Mouse (Mus musculus) thymus, postnatal 10 days (tissue): Measurements from ENCODE around the gene Asb2.

Experiments
- DNase-seq, 2 experiments: peaks; one replicate each; pipeline ENCODE4 v3.0.0; 2021; ENCODE audit warnings: low spot score in 2 of 2

Gene Asb2

DNA sequence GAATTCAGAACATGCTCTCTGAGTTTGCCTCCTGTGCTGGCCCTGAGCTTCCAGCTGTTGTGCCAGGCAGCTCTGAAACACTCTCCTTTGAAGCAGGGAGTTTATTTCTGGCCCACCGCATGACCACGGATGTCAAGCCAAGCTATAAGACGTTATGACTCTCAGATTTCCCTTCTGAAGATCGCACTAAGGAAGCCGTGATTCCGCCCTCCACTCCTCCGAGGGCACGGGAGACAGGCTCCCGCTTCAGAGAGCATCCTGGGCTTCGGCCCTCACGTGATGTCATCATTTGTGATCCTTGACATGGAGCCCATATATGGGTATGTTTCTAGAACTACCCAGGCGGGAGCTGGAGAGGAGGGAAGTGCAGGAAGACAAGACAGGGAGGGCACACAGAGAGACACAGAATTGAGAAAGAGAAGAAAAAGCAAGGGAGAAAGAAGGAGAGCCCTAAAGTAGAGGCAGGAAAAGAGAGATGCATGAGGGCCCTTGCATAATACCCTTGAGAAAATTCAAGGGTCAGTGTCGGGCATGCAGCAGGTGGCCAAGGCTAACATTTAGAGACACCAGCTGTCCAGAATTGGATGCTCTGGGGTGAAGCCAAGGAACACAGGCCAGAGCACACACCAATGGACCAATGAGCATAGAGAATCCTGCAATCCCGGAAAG lies at the start of gene Asb2:
Gene Asb2 (minus strand): TSS at position 256 of the 669 bp plus-strand sequence.
- DNase-seq: no peak

DNA sequence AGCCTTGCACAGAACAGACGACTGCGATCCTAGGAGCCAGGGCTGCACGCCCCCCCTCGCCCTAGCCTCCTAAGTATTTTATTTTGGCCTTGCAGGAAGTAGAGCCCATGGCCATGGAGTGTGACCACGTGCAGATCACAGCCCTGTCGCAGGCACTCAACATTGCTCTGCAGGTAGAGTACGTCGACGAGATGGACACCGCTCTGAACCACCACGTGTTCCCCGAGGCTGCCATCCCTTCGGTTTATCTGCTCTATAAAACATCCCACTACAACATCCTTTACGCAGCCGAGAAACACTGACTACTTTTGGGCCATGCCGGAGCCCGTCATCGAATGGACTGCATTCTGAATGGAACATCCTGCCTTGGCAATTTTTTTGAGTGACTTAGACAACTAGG lies 48.3 kb upstream of the Asb2 start:
- no peak for DNase-seq

DNA sequence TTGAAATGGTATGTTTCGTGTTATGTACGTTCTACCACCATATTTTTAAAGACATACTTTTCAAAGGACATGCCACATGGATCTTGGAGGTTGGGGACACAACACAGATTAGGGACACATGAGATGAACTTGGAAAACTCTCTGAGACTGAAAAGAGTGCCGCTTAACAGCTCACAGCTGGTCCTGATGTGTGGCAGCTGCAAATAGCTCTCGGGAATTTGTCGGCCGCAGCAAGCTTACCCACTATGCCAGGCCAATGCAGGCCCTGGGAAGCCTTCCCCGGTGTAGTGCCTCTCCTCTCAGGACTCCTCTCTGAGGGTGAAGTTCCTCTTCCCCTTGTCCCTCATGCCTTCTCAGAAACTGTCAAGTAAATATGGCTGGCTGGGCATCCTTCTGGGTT lies 41.0 kb upstream of the Asb2 start:
- no peak for DNase-seq

DNA sequence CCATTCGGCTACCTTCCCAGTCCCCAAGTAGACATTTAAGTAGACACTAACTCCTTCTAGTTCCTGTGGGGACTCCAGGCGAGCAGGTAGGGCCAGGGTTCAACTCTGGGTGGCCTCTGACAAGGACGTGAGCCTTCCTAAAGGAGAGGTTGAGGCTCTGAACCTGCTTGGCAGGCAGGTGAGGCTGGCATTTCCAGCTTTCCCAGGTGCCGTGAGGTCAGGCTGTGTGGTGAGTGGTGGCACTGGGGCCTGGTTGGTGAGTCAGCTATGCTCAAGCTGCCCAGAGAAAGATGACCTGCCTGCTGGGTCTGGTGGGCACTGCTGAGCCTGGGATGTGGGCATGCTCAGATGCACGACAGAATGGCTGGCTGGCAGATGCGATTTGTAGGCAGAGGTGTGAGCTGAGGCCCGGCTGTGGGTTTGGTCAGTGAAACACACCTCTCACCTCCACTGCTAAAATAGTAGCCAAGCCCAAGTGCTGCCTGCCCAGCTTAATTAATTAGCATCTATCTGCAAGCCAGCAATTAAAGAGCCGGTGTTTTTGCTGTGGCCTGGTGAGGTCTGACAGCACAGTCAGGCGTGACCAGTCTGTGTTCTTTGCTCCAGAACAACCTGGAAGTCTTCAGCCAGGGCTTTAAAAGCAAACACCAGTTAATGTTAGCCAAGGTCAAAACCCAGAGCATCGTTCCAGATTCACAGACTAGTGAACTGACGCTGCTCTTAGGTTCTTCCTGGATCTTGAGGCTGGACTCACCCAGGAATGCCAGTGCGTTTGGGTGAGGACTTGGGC lies 39.9 kb upstream of the Asb2 start:
- DNase-seq: no peak

DNA sequence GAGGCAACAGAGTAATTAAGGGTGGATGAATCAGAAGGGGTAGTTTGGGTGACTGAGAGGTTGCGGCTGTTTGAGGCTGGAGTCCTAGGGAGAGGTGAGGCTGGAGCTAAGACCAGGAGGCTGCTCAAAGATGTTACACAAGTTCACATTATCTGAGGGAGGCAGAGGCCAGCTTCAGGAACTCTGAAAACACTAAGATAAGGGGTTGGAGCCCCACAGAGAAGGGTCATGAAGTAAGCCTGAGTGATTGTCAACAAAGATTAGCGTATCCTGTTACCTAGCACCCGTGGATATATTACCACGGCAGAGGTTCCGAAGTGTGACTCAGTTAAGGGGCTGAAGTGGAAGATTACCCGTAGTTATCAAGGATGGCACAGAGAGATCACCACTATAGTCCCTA lies 37.7 kb upstream of the Asb2 start:
- no peak for DNase-seq

DNA sequence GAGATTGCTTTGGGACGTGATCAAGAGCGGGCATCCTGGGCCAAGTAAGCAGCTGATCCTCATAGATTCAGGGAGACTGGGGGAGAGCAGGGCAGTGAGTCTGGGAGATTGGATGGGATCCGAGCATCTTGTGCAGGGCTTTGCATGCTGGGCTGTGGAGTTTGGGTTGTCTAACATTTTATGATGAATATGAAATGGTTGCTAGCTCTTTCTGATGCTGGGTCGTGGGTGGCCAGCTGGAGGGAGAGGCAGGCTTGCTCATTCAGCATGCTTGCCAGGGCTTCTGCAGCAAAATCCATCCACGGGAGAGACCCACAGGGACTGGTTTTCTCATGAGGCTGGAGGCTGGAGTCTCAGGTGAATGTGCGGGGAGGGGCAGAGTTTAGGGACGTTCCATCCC lies 35.3 kb upstream of the Asb2 start:
- DNase-seq: no peak

DNA sequence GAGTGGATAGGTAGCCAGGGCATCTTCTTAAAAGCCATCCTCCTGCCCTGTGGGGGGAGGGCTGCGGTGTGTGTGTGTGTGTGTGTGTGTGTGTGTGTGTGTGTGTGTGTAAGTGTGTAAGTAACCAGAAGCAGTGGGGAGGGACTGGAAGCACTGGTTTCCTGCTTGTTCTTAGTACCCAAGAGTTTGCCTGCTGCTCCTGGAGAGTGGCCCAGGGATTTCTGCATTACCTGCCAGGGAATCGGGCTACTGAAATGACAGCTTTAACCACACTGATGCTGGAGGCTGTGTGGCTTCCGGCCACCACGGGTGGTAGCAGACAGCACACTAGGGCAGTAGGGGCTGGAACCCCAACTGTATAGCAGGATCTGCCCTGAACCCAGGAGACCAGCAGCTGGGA lies 34.2 kb upstream of the Asb2 start:
- DNase-seq: no peak

DNA sequence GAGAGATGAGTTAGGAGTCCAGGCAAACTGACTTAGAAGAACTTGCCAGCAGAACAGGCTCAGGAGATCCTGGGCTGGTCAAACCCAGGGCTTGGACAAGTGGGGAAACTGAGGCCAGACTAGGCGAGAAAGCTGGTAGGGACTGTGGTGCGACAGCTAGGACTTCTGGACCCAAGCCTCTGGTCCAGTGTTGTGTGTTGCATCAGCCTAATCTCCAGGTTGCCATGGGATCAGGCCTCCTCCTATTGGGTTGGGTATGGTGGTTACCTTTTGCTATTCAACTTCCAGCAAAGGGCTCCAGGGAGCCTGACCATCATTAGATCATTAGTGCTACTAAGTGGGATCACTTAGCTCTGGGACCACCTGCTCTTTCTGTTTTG lies 33.5 kb upstream of the Asb2 start:
- no peak for DNase-seq

DNA sequence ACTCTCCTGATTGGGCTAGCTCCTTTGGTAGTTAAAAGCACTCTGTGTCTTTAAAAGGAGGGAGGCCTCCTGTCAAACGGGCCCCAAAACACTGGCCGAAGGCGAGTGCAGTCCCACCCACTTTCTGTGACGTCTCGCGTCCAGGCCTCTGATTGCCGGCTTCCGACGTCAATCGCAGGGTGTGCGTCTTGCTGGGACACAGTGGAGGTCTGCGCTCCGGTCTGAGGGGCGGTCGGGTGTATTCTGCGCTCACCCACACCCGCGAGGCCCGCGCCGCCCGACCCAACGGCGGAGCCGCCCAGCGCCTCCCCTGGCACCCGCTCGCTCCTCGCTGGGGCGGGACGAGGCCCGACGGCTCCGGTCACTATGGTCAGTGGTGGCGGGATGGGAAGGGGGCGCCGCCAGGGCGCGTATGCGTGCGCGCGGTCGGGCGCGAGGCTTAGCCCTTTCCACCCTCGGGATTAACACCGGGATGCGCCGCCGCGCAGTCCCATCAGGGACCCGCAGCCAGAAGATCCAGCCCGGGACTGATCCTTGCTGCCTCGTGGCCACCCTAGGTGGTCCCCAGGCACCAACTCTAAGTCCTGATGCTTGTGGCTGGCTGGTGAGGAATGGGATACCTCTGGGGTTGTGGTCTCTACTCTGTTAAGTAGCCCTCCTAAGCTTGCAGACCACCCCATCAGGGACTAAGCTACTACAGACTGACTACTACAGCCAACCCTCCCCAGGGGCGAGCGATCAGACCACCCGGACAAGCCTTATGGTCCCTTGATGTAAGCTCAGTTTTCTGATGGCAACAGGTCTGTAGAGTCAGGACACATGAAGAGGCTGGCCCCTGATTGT lies 32.9 kb upstream of the Asb2 start, which contains the start of gene Otub2:
Gene Otub2 (plus strand): TSS at position 178 of the 843 bp plus-strand sequence.
- peak; percentile 87 to 91 for DNase-seq

DNA sequence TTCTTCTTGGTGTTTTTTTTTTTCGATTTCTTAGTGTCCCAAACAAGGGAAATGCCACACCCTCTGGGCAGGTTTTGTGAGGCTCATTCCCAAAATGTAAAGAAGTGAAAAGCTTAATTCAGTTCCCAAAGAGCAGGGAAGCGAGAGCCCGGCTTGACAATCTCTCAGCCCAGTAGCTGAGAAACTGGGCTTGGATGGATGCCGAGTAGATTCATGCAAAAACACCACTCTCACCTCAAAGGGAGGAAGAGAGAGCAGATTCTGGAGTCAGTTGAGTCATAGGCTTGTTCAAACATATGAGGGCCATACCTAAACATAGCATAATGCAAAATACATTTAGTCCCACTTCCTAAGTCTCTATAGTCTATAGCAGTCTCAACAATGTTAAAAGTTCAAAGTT lies 24.4 kb upstream of the Asb2 start:
- no peak for DNase-seq

DNA sequence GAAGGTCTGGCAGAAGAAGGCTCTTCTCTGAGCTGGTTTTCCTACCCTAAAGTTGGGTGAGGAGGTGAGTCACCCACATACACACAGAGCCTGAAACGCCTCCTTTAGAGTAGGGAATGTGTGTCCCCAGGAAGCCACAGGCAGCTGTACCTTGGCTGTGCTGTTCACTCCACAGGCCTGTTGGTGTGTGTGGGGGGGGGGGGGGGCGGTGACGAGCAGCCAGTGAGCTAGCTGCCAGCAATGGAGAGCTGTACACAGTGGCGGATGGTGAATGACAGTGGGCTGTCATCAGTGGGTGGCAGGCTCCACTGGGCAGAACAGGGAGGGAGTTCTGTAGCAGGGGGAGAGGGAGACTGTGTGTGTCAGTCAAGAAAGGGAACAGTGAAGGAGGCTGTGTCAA lies 21.0 kb upstream of the Asb2 start:
- DNase-seq: no peak

DNA sequence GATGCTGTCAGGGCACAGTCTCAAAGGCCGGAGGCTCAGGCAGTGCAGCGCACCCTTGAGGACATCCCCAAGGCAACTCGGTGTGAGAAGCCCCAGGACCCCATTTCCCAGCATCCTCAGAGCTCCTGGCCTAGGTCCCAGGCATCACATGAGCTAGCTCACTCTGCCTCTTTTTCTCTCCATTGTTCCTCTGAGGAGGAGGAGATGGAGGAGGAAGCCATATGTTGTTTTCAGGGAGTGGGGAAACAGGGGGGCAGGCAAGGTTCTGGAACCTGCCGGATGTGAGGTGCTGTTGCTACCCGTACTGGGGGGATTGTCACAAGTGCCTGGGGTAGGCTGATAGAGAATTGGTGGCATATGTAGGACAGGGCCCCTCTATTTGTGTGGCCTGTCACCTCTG lies 20.3 kb upstream of the Asb2 start:
- no peak for DNase-seq

DNA sequence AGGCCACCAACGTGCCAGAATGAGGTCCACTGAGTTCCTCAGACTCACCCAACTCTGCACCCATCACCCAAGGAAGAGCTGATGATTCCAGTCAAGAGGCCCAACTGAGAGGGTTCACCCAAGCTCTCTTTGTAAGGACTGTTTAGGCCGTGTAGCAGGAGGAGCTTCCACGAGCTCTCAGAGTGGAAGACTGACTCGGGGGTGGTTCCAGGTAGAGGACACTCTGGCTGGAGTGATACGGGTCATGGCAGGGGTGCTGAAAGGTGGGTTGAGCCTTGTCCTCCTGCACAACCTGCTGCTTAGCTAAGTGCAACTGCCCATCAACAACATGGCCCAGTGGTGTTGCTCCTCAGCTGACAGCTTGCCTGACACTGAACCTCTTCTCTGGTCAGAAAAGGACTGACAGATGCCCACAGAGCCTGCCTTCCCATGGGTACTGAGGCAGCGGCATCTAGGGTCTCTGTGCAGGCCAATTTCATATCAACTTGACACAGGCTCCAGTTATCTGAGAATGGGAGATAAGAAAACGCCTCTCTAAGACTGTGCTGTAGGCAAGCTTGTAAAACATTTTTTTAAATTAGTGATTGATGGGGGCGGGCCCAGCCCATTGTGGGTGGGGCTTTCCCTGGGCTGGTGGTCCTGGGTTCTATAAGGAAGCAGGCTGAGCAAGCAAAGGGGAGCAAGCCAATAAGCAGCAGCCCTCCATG lies 17.9 kb upstream of the Asb2 start:
- DNase-seq: no peak

DNA sequence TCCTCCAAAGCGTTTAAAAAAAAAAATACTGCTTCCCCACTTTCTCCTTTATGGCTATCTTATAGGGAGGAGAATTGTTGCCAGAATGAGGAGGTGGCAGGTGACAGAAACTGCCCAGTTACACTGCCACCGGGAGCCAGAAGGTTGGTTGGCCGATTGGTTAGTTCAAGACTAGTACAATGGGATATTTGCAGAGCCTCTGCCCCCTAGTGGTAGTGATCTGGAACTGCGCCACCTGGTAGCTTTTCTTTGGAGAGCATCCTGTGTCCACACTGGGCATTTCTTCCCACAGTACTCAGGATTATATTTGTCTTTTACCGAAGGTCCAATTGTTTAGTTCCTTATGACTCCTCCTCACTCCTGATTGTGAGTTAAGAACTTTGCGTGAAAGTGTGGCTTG lies 15.9 kb upstream of the Asb2 start:
- peak; percentile 31 to 69 for DNase-seq

DNA sequence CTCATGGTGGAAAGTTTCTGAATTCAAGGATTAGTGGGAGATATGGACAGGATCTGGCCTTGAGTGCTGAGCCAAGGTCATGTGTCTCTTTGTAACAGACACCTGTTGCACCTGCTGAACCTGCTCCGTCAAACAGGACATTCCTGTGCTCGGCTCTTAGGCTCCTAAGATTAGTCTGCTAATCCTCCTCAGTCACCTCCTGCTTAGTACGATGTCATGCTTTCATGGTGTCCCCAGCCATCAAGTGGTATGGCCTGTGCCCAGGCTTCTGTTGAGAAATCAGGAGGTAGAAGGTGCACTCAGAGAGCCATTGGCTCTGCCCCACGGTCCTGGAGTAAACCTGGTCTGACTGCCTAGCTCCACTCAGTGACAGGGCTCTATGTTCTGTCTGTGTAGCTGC lies 15.1 kb upstream of the Asb2 start:
- DNase-seq: no peak

DNA sequence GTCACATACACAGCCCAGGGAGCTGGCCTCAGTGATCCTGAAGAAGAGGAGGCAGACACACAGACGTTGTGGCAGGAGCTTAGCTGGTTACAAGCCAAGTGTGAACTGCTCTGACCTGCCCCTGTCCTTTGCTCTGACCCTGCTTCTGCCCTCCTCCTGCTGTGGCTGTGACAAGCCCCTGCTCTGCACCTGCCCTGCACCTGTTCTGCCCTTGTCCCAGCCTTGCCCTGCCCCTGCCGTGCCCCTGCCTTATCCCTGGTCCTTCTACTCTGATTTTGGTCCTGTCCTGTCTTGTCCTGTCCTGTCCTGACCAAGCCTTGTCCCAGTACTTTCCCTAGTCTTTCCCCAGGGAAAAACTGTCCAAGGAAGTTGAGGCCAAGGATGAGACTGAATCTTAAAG lies 13.0 kb upstream of the Asb2 start:
- no peak for DNase-seq

DNA sequence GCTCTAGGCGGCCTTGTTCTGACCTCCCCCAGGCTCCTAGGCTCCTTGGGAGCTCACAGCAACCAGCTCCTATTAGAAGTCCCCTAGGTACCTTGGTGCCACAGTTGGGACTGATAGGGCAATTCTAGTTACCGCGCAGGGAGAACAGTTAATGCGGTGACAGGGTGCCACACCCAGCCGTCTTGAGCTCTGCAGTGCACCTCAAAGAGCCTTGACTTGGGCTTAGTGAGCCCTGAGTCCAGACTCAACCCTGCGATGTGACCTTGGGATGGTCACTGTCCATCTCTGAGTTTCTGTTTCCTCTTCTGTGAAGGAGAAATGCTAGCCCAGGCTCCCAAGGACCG lies 12.5 kb upstream of the Asb2 start:
- no peak for DNase-seq

DNA sequence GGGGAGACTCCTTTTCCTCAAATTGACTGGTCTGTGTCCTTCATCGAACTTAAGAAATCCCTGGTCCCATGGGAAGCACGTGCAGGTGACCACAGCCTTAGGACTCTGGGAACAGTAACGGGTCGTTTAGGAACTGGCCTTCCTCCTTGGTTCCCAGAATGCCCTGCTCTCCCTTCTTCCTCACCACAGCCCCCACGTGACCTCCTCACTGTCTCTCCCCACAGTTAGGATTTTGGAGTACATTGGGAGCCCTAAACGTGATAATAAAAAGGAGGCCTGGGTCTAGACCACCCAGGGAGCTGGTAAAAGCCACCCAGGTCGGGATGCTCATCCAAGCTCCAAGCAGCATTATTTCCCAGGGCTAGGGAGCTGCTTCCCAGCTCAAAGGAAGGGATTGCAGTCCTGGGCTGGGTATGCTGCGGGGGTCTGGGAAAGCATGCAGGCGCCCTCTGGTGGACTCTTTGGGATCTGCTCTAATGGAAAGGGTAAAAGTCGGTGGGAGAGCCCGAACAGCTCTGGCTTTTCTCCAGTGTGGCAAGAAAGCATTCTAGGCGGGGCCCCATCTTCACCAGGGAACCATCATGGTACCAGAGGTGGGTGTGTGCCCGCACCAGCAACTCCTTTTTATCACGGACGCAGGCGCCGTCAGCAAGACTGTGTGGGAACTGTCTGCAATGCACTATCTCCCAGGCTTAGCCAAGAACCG lies 12.0 kb upstream of the Asb2 start:
- peak; percentile 40 to 80 for DNase-seq

DNA sequence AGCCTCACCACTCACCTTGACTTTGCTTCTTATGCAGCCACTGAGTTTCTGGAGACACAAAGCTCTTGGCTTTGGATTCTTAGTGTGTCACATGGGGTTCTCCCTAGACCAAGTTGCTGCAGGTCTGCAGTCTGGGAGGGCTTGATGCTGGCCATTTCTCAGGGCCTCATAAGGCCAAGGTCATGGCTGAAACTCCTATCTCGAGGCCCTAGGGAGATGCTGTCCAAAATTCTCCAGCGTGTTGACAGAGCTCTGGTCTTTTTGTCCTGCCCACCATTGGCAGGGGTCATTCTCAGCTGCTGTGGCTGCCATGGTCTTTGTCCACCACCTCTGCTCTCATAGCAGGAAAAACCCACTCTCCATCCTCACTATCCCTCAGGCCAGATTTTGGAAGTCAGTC lies 11.4 kb upstream of the Asb2 start:
- no peak for DNase-seq

DNA sequence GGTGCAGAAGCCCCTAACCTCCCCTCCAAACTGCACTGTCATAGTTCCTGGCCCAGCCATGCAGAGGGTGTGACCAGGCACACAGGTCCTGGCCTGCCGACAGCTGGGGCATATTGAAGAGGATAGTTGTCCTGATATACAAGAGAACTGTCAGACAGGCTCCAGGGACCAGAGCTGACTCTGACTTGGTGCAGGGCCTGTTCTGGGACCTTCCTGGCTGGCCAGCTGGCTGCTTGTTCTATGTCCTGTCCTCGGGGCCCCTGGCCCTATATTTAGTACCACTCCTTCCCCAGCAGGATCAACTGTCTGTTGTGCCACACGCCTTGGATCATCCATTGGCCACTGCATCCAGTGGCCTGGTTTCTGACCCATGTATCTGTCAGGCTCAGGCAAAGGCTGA lies 6.5 kb upstream of the Asb2 start:
- DNase-seq: no peak

DNA sequence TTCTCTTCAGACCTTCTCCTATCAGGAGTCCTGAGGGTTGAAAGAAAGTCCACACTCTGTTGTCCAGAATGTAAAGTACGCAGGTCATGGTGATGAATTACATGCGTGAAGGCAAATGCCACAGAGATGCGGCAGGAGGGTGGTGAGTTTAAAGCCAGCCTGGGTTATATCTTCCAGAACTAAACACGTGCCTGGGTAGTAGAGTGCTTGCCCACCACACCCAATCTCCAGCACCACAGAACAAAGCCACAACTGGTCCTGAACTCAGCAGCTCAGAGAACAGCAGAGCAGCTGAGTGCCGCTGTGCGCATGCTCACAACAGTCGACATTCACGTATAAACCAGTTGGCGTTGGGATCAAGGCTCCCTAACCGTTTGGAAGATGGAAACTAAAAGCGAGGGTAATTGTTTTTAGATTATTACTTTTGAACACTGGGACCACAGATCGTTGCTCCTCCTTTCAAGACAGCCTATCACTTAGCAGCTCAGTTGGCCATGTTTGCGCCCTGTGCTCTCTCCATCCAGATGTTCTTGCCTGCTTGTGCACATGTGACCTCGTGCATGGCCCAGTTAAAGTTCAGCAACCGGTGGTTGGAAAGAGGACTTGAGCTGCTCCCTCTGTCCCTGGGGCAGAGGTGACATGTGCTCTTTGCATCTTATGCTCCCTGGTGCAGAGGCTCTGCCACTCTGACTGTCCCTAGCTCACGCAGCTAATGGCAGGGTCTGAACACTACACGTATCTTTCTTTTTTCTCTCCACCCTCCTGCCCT lies 5.9 kb upstream of the Asb2 start:
- DNase-seq: no peak
